Mouse (Mus musculus): ENCODE measurements at regions not wholly inside any gene's neighbourhood (a gene's known extent, or its start where the extent isn't known, plus 50 kb on each side); places are given as distances from the start of the nearest gene placed in this dataset.

- Histone ChIP-seq H3K27ac (replicated peaks) (no peak overlapping the region), H3K4me3 (no peak overlapping the region), H3K36me3 (replicated peaks) (no peaks in the 10 kb centered on the region), H3K9me3 (no peaks in the 10 kb centered on the region), H3K4me1 (peaks cover 13% of the 10 kb centered on the region), H3K27me3 (replicated peaks; ENCODE audit: low read depth, poor library complexity, severe bottlenecking) (no peaks in the 10 kb centered on the region)
- 82% methylated on average over 2 of the region's 2 CpGs for WGBS
- no peak for DNase-seq (ENCODE audit: low spot score)
These were observed 201.6 kb downstream of the Plpp3 start for GRCm38 (mm10) chr4:105358725-105359124.

- Histone ChIP-seq H3K27me3 (replicated peaks; ENCODE audit: low read depth, poor library complexity, severe bottlenecking) (no peaks in the 10 kb centered on the region), H3K4me3 (no peak overlapping the region), H3K27ac (replicated peaks) (no peak overlapping the region), H3K4me1 (no peaks in the 10 kb centered on the region), H3K36me3 (replicated peaks) (no peaks in the 10 kb centered on the region), H3K9me3 (no peaks in the 10 kb centered on the region)
- WGBS: 87% methylated on average over 6 of the region's 6 CpGs
- DNase-seq (ENCODE audit: low spot score): no peak
These were observed 207.3 kb downstream of the Plpp3 start for GRCm38 (mm10) chr4:105364496-105364895.

DNA sequence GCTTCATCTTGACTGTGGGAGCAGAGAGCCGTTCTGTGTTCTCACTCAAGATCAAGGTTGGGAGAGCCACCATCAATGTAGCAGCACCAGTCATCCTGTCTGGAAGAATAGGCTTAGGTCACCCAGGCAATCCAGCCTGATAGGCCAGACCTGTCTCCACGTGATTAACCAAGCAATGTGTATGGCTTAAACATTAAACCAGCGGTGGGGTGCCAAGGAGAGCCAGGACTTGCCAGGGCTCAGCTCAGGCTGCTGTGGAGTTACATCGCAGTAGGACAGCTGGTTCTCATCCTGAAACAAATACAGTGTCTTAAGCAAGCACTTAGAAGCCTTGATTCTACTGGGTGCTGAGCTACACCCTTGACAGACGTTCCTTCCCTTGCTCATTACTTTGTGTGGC, 207.9 kb downstream of the Plpp3 start:
- no peaks in the 10 kb centered on the region for H3K4me1 ChIP-seq
- no peak overlapping the region for H3K4me3 ChIP-seq
- 83% methylated on average over 5 of the region's 5 CpGs for WGBS
- H3K9me3 ChIP-seq: no peaks in the 10 kb centered on the region
- DNase-seq (ENCODE audit: low spot score): no peak
- no peak overlapping the region for H3K27ac ChIP-seq (replicated peaks)
- no peaks in the 10 kb centered on the region for H3K36me3 ChIP-seq (replicated peaks)
- no peaks in the 10 kb centered on the region for H3K27me3 ChIP-seq (replicated peaks; ENCODE audit: low read depth, poor library complexity, severe bottlenecking)

- Histone ChIP-seq H3K4me3 (no peak overlapping the region), H3K9me3 (peaks cover 3% of the 10 kb centered on the region; the same call in 1 of the 2 replicates), H3K27ac (replicated peaks) (peak overlapping the region; percentile 73), H3K4me1 (peaks cover 34% of the 10 kb centered on the region), H3K27me3 (replicated peaks; ENCODE audit: low read depth, poor library complexity, severe bottlenecking) (no peaks in the 10 kb centered on the region), H3K36me3 (replicated peaks) (no peaks in the 10 kb centered on the region)
- 21% methylated on average over 5 of the region's 5 CpGs for WGBS
- DNase-seq (ENCODE audit: low spot score): peak; percentile 70
These were observed 219.4 kb downstream of the Plpp3 start for GRCm38 (mm10) chr4:105376591-105376990.

DNA sequence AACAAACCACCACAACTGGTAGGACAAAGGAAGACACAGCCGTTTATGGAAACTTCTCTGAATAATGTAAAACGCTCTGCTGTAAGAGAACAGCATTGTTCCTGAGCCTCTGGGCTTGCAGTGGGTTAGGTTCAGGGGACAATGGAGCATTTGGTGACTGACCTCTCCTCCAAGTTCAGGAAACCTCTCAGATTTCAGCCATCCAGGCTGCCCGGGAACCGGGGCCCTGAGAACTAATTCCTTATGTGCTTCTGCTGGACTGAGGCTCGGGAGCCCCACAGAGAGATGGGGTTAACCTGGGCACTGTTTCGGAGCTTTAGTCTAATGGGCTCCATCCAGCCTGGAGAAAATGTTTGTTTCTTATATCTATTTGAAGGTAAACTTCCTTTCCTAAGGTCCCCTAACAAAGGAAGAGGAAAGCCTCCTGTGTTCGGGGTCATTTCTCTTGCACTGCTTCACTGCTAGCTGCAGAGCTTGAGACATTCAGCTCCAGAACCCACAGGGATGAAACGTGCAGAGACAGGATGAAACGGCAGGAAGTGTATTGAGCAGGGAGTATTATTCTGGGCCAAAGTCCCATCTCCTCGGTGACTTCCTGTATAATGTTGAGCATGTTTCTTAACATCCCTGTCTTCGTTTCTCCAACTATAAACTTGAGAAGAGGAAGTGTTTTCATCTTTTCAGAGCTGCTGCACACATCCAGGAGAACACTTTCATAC, 220.5 kb downstream of the Plpp3 start:
- Histone ChIP-seq H3K9me3 (peaks cover 3% of the 10 kb centered on the region; the same call in 1 of the 2 replicates), H3K36me3 (replicated peaks) (no peaks in the 10 kb centered on the region), H3K27me3 (replicated peaks; ENCODE audit: low read depth, poor library complexity, severe bottlenecking) (no peaks in the 10 kb centered on the region), H3K4me1 (peaks cover 34% of the 10 kb centered on the region), H3K27ac (replicated peaks) (peak overlapping the region; percentile 73), H3K4me3 (no peak overlapping the region)
- 32% methylated on average over 11 of the region's 11 CpGs for WGBS
- DNase-seq (ENCODE audit: low spot score): peak; percentile 76

DNA sequence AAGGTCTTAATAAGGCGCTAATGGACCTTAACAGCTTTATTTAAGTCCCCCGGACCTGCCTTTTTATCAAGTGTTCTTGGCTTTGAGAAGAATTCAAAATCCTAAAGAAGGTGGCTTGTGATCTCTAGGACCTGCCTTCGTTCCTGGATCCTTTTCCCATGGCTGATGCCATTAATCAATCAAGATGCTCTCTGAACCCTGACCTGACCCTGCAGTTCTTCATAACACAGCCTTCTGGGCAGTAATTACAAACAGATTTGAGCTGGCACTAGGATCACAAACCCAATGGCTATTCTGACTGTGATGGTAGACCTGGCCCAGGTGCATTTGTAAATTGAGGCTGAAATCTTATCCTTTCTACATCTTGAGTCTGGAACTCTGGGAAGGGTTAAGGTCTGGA, 227.7 kb downstream of the Plpp3 start:
- H3K4me3 ChIP-seq: no peak overlapping the region
- H3K27ac ChIP-seq (replicated peaks): no peak overlapping the region
- no peaks in the 10 kb centered on the region for H3K27me3 ChIP-seq (replicated peaks; ENCODE audit: low read depth, poor library complexity, severe bottlenecking)
- no peaks in the 10 kb centered on the region for H3K36me3 ChIP-seq (replicated peaks)
- peaks cover 15% of the 10 kb centered on the region for H3K4me1 ChIP-seq
- DNase-seq (ENCODE audit: low spot score): peak; percentile 58
- whole genome bisulfite sequencing: 38% methylated on average over 3 of the region's 3 CpGs
- peaks cover 3% of the 10 kb centered on the region; the same call in 1 of the 2 replicates for H3K9me3 ChIP-seq

DNA sequence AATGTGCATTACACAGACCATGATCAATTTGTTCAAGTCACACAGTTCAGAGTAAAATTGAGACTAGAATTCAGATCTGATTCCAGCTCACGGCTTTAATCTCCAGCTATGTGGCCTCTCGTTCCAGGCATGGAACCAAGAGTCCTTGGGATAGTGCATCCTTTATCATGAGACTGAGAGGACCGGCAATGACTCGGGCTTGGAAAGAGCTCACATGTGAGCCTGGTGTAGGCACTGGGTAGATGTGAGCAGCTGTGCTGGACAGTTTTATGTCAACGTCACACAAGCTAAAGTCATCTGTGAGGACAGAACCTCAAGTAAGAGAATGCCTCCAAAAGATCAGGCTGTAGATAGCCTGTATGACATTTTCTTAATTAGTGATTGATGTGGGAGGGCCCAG, 228.3 kb downstream of the Plpp3 start:
- Histone ChIP-seq H3K36me3 (replicated peaks) (no peaks in the 10 kb centered on the region), H3K27me3 (replicated peaks; ENCODE audit: low read depth, poor library complexity, severe bottlenecking) (no peaks in the 10 kb centered on the region), H3K9me3 (peaks cover 3% of the 10 kb centered on the region; the same call in 1 of the 2 replicates), H3K4me1 (peaks cover 21% of the 10 kb centered on the region), H3K27ac (replicated peaks) (peak overlapping the region; percentile 55), H3K4me3 (no peak overlapping the region)
- DNase-seq (ENCODE audit: low spot score): peak; percentile 7
- 81% methylated on average over 5 of the region's 5 CpGs for WGBS

- WGBS: 23% methylated on average over 5 of the region's 5 CpGs
- peak overlapping the region; percentile 66; the same call in 1 of the 2 replicates for H3K27ac ChIP-seq (replicated peaks)
- peaks cover 3% of the 10 kb centered on the region; the same call in 1 of the 2 replicates for H3K9me3 ChIP-seq
- peak; percentile 75 for DNase-seq (ENCODE audit: low spot score)
- H3K4me3 ChIP-seq: no peak overlapping the region
- H3K36me3 ChIP-seq (replicated peaks): no peaks in the 10 kb centered on the region
- peaks cover 20% of the 10 kb centered on the region for H3K4me1 ChIP-seq
- no peaks in the 10 kb centered on the region for H3K27me3 ChIP-seq (replicated peaks; ENCODE audit: low read depth, poor library complexity, severe bottlenecking)
These were observed 233.2 kb downstream of the Plpp3 start for GRCm38 (mm10) chr4:105390378-105390777.

- Histone ChIP-seq H3K9me3 (no peaks in the 10 kb centered on the region; the same call in 1 of the 2 replicates), H3K4me3 (no peak overlapping the region), H3K4me1 (peaks cover 20% of the 10 kb centered on the region), H3K27ac (replicated peaks) (no peak overlapping the region), H3K27me3 (replicated peaks; ENCODE audit: low read depth, poor library complexity, severe bottlenecking) (no peaks in the 10 kb centered on the region), H3K36me3 (replicated peaks) (no peaks in the 10 kb centered on the region)
- DNase-seq (ENCODE audit: low spot score): no peak
- WGBS: 53% methylated on average over 1 of the region's 1 CpGs
These were observed 237.2 kb downstream of the Plpp3 start for GRCm38 (mm10) chr4:105394366-105394765.

DNA sequence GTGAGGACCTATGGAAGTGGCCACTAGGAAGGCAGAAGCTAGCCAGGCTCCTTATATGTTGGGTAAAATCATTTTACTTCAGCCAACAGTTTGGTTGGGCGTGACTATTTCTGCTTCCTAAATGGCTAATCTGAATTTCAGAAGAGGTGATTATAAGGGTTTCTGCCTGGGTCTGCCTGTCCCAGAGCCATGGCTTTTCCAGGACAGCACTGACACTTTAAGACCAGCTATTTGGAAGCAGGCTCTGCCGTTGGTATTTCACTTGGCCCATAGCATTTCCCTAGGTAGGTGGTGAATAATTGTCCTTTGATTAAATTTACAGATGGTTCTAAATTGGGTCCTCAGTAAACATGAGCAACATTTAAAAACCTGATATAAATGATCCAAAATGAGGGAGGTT, 240.3 kb downstream of the Plpp3 start:
- Histone ChIP-seq H3K36me3 (replicated peaks) (no peaks in the 10 kb centered on the region), H3K4me3 (no peak overlapping the region), H3K27ac (replicated peaks) (no peak overlapping the region), H3K4me1 (peaks cover under 1% of the 10 kb centered on the region; the same call in 1 of the 2 replicates), H3K9me3 (no peaks in the 10 kb centered on the region), H3K27me3 (replicated peaks; ENCODE audit: low read depth, poor library complexity, severe bottlenecking) (no peaks in the 10 kb centered on the region)
- no peak for DNase-seq (ENCODE audit: low spot score)
- 74% methylated on average over 2 of the region's 2 CpGs for WGBS

DNA sequence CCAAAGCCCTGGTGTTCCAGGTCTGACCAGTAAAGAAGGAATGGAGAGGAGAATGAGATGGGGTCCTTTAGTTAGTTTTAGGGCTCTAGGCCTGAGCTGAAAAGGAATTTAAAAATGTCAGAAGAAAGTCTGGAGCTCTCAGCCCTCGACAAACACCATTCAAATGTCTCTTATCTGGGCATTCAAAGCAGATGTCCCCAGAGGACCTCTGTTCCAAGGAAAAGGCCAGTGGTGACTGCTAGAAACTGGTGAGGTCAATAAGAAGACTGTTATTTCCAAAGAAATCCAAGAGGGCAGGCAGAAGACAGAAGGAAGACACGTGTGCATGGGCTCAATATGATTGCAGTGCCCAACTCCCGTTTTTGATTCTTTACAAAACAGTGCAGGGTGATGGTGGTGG, 244.9 kb downstream of the Plpp3 start:
- Histone ChIP-seq H3K4me1 (peaks cover 28% of the 10 kb centered on the region), H3K9me3 (no peaks in the 10 kb centered on the region), H3K27ac (replicated peaks) (no peak overlapping the region), H3K36me3 (replicated peaks) (no peaks in the 10 kb centered on the region), H3K4me3 (no peak overlapping the region), H3K27me3 (replicated peaks; ENCODE audit: low read depth, poor library complexity, severe bottlenecking) (no peaks in the 10 kb centered on the region)
- DNase-seq (ENCODE audit: low spot score): no peak
- 83% methylated on average over 3 of the region's 3 CpGs for WGBS

DNA sequence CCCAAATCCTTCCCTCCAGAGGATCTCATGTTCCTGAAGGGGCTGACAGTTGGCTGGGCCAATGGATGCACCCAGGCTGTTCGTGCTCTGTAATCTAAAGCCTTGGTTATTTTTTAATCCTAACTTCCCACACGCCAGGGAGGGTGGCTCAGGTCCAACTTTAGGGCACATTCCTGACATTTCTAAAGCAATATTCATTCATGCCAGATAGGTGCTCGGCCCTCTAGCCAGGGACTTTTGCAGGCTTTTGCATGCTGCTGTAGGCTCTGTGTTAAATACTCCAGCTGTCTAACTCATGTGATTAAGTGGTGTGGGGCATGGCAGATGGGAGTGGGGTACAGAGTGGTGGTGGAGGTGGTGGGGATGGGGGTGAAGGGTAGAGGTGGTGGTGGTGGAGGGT, 246.0 kb downstream of the Plpp3 start:
- WGBS: 53% methylated on average over 3 of the region's 3 CpGs
- no peak overlapping the region for H3K4me3 ChIP-seq
- DNase-seq (ENCODE audit: low spot score): no peak
- peaks cover 36% of the 10 kb centered on the region for H3K4me1 ChIP-seq
- H3K27ac ChIP-seq (replicated peaks): no peak overlapping the region; the same call in 1 of the 2 replicates
- H3K9me3 ChIP-seq: no peaks in the 10 kb centered on the region
- H3K27me3 ChIP-seq (replicated peaks; ENCODE audit: low read depth, poor library complexity, severe bottlenecking): no peaks in the 10 kb centered on the region
- no peaks in the 10 kb centered on the region for H3K36me3 ChIP-seq (replicated peaks)

DNA sequence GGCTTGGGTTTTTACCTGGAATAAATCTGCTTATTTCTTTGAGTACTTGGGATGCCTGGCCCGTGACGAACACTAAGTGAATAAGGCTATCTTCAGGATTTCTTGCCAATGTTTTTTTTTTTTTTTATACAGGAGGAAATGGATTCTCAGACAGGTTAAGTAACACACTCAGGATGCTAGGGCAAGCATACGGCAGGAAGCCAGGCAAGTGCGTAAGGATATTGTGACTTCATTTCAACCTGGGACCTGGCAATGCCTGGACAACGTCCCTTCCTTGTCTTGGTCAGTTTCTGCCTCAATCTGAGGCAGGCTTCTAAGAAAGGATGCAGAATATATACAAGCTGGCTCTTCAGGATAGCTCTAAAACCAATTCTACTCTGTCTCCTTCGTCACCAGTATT, 246.5 kb downstream of the Plpp3 start:
- no peaks in the 10 kb centered on the region for H3K27me3 ChIP-seq (replicated peaks; ENCODE audit: low read depth, poor library complexity, severe bottlenecking)
- no peak overlapping the region for H3K4me3 ChIP-seq
- no peaks in the 10 kb centered on the region for H3K9me3 ChIP-seq
- DNase-seq (ENCODE audit: low spot score): no peak
- H3K27ac ChIP-seq (replicated peaks): no peak overlapping the region
- peaks cover 36% of the 10 kb centered on the region for H3K4me1 ChIP-seq
- 90% methylated on average over 6 of the region's 6 CpGs for WGBS
- H3K36me3 ChIP-seq (replicated peaks): no peaks in the 10 kb centered on the region

Measured in embryonic facial prominence, embryonic 10.5 days (tissue).